Mouse (Mus musculus) brain, embryonic 14.5 days (tissue): ENCODE measurements around the gene Ceacam2. TPM values are rescaled to one million over a fixed set of nuclear protein-coding genes. Genes with fewer than 3 reads are reported as not detected.
"Not testable (repeated sequence)": the region's sequence is repeated elsewhere in the genome, so short reads cannot be mapped to it uniquely, and the experiment has no call there.

Experiments
- DNase-seq: peaks from one replicate; pipeline ENCODE4 v3.0.0-alpha.2; 2011; ENCODE audit warnings: low read depth
- CTCF ChIP-seq: fragments of 200-500 bp; IDR thresholded peaks from 2 replicates; pipeline ENCODE4 v1.5.1; 2012; ENCODE audit warnings: inconsistent platforms, mild to moderate bottlenecking, moderate library complexity, borderline replicate concordance; ENCODE audit not compliant: insufficient read depth, insufficient read length; ENCODE audit errors: extremely low read depth
- POLR2A ChIP-seq: fragments of 200-500 bp; IDR thresholded peaks from 2 replicates; pipeline ENCODE4 v1.6.1; 2012; ENCODE audit warnings: mild to moderate bottlenecking, inconsistent platforms, borderline replicate concordance; ENCODE audit not compliant: poor library complexity, insufficient read depth, insufficient read length, severe bottlenecking; ENCODE audit errors: extremely low read depth
- polyA plus RNA-seq: library from polyadenylated mRNA; depleted of rRNA; stranded (reverse); fragments of >200 nt; gene quantifications from 2 replicates; pipeline ENCODE4 v1.2.3, GENCODE M21; 2012; rRNA removed

The Ceacam2 gene
- polyA plus RNA-seq, 1 experiment: not detected

DNA sequence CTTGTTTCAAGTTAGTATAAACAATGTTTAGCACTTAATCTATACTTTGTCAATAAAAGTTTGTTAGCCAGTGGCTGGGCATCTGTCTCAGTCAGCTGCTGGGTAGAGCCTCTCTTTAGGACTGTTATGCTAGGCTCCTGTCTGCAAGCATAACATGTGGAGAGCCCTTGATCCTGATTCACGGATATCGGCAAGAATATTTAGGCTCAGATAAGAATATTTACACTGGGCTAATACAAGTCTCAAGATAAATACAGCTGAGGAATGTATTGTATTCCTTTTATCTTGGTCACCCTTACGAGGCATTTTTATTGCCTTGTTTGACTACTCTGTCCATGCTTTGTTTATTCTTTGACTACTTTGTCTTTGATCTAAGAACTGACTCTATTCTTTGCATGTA lies 29.7 kb downstream of the Ceacam2 start:
- DNase-seq: no peak
- TF ChIP-seq POLR2A (no peak), CTCF (no peak)

DNA sequence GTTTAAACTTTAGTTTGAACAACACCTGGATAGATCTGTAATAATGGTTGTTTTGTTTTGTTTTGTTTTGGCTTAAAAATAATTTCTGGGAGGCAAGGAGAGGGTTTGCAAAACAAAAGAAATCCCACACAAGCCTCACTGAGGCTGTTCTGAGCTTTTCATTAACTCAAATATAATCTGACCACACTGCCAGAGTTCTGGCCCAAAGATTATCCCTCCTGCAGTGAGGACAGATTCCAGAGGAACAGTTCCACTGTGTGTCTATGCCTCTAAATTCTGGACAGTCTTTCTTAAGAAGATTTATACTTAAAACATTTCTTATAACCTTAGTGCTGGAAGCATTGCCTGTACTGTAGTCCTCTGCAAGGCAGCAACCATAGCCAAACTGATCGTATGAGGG lies 45.0 kb downstream of the Ceacam2 start:
- DNase-seq: no peak
- no peak for TF ChIP-seq POLR2A
- TF ChIP-seq CTCF: no peak

DNA sequence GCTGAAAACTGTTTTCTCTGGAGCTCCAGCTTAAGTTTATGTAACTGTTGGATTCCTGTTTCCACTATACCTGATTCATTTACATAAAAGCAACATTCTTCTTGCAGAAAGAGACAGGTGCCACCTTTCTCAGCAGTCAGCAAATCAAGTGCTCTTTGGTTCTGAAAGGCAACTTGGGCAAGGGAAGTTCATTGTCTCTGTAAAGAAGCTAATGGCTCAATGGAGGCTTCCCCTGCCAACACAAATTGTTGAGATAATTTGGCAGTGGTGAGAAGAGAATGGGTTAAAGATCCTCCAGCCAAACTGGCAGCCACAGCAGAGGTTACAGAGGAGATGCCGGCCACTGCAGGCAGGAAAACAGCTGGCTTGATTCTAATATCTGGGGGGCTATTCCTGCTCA lies 49.0 kb downstream of the Ceacam2 start:
- not testable (repeated sequence) for DNase-seq

DNA sequence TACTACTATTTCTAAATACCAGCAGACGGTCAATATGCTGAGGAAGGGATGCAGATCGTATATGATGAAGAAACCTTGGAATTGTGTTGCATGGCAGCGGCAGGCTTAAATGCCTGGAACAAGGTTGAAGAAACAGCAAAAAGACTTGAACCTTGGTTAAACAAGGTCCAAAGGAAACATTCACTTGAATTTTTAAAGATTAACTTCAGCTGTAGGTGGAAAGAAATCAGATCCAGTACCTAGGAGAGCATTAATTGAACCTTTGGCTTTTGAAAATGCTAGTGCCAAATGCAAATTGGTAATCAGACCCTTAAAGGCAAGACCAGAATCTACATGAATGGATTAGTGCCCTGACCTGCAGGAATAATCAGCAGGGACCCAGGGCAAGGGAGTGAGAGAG lies 50.3 kb downstream of the Ceacam2 start:
- DNase-seq: not testable (repeated sequence)

DNA sequence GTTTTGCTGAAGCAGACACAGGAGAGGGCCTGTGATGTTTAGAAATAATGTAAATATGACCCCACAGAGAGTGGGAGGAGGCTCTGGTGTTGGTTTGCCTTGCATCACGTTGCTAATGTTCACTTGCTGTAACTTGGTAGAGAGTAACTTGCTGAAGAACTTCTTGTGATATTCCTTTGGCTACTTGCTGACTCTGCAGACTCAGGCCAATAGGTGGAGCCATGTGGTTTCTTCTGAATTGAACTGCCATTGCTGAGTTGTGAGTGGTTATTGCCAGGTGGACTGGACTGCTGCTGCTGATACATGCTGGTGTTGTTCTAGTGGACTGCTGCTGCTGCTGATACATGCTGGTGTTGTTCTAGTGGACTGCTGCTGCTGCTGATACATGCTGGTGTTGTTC lies 53.5 kb downstream of the Ceacam2 start:
- TF ChIP-seq POLR2A: no peak
- peak; percentile 37; the same call in 1 of the 2 replicates for TF ChIP-seq CTCF
- DNase-seq: peak; percentile 55

DNA sequence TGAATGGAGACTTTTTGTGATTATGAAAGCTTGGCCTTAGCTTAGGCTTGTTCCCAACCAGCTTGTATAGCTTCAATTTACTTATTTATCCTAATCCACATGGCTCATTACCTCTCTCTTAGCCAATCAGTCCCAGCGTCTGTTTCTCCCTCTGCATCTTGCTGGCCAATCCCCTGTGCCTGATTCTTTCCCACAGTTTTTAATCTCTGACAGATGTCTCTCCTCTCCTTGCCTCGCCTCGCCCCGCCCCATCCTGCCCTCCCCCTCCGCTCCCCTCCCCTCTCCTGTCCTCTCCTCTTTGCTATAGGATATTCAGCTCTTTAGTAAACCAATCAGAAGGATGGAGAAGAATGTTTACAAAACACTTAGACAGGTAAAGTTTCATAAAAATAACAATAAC lies 54.6 kb downstream of the Ceacam2 start:
- no peak for TF ChIP-seq CTCF
- TF ChIP-seq POLR2A: no peak
- no peak for DNase-seq

DNA sequence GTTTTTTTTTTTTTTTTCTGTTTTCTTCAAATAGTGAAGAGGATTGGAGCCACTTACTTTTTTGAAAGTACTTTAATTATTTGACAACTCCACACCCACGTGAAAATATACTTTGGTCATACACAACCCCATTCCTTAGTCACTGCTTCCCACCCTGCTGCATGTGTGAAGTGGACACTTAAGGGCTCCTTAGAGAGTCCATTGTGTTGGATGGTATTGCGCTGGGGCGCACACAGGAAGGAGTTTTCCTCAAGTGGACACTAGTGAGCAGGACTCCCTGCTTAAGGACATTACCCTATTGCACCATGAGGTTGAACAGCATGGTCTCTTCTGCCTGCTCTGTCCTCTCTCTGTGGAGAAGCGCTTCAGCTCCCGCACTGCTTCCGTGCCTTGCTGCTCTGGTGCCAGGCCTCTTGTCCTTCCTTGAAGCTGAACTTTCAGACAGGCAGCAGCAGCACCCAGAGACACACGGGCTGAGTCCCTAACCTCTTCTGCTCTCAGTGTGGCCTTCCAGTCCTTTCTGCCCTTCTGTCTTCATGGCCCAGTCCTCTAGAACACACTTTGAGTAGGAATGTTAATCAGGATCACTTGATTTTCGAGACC lies 56.4 kb downstream of the Ceacam2 start:
- TF ChIP-seq POLR2A (no peak), CTCF (no peak)
- DNase-seq: no peak

DNA sequence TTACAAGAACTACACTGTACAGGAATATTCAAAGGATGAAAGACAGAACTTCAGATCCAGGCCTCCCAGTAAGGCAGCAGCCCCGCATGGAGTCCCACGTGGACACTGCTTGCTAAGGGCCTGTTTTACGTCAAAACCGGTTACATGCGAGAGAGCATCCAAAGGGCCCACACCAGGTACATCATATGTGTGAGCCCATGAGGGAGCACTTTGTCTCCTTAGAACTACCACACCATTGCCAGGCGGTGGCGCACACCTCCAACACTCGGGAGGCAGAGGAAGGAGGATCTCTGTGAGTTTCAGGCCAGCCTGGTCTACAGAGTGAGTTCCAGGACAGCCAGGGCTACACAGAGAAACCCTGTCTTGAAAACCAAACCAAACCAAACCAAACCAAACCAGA lies 58.9 kb downstream of the Ceacam2 start:
- TF ChIP-seq CTCF: peak; percentile 23; the same call in 1 of the 2 replicates
- not testable (repeated sequence) for DNase-seq

DNA sequence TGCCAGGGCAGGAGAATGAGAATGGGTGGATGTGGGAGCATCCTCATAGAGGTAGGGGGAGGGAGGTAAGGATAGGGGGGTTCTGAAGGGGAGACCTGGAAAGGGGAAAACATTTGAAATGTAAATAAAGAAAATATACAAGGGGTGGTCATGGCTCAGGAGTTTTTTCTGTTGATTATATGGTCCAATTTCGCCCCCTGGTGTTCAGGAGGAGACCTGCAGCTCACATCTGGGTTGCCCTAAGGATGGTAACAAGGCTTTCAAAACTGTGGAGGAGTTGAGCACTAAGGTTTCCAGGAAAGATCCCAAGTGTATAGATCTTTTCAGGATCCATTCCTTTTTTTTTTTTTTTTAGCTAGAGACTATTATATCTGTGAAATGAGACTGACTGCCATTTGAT lies 60.2 kb downstream of the Ceacam2 start:
- peak; percentile 61; the same call in 1 of the 2 replicates for TF ChIP-seq CTCF
- no peak for TF ChIP-seq POLR2A
- DNase-seq: peak; percentile 28

DNA sequence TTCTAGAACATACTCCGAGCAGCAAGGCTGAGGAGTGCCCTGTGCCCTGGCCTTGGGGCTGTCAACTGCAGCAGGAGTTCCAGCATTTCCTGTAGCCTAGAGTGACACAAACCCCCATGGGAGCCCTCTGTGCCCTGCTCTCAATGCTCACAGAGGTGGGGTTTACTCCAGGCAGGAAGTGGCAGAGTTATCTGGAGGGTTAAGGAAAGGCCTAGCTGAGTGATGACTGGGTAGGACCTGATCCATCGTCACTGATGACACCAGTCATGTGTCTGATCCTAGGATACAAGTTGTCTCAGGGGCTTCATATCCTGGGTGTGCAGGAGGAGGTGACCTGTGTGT lies 61.9 kb downstream of the Ceacam2 start:
- DNase-seq: not testable (repeated sequence)

DNA sequence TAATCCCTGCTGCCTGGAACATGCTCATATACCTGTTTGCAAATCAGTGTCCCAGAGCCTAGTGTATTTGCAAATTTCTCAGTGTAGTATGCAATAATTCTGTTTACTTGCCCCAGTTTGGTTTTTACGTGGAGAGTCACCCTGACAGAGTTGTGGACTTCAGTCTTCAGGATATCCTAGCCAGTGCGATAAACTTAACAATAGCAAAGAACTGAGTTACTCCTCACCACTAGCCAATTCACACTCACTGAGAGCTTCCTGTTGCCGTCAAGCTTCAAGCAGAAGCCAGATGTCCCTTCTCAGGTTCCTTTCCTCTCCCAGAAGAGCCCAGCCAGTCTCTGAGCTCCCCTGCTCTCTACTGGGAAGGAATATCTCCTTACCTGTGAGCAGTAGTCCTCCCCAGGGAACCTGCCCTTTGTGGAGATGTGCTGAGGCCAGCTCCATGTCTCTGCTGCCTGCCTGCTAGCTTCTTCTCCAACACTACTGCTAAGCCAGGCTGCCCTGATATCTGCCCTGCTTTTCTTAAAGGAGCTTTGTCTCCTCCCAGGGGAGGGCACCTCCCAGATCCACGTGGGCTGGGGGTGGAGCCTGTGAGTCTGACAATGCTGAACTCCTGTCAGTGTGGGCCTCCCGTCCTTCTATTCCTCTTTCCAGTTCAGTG lies 62.4 kb downstream of the Ceacam2 start, which contains the start of gene Ceacam1:
Gene Ceacam1, minus strand, starts transcription at position 513 of the 661 bp plus-strand sequence.
- DNase-seq: not testable (repeated sequence)

DNA sequence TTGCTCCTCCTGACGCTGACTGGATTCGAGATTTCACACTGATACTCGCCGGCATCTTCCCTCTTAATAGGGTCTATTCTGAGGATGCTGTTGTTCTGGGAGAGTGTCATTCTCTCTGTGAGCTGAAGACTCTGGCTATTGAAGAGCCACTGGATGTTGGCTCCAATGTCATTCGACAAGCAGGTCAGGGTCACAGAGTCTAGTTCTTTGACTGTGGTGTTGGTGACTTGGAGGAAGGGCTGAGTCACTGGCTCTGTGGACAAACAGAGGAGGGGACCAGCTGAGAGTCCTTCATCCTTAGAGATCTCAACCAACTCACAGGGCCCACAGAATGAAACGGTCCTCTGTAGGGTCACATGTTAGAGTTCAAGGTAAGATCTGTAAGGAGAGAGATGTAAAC lies 67.8 kb downstream of the Ceacam2 start:
- not testable (repeated sequence) for DNase-seq

Other genes starting within 250 kb of the Ceacam2 start
- 640 and 871 TPM in 2 replicates for gene Pafah1b3, start 241.9 kb downstream of the Ceacam2 start, polyA plus RNA-seq
- gene Prr19, start 238.4 kb downstream of the Ceacam2 start, polyA plus RNA-seq: 2.8 and 2.9 TPM in 2 replicates
- 163 and 167 TPM in 2 replicates for gene Tmem145, start 233.8 kb downstream of the Ceacam2 start, polyA plus RNA-seq
- 53.0 and 60.7 TPM in 2 replicates for gene Megf8, start 222.7 kb downstream of the Ceacam2 start, polyA plus RNA-seq
- 1.2 TPM in 1 of 2 replicates, not detected in the other for gene Cnfn, start 170.1 kb downstream of the Ceacam2 start, polyA plus RNA-seq
- 12.0 and 13.0 TPM in 2 replicates for gene Lipe, start 141.1 kb downstream of the Ceacam2 start, polyA plus RNA-seq
- gene Cxcl17, start 127.0 kb downstream of the Ceacam2 start, polyA plus RNA-seq: not detected in 2 replicates
- gene Ceacam1, start 62.3 kb downstream of the Ceacam2 start, polyA plus RNA-seq: 0.87 and 1.1 TPM in 2 replicates
- 0.10 and 0.12 TPM in 2 replicates for gene Erich4, start 76.0 kb upstream of the Ceacam2 start, polyA plus RNA-seq
- gene Dmac2, start 79.6 kb upstream of the Ceacam2 start, polyA plus RNA-seq: 41.9 and 46.1 TPM in 2 replicates
- 0.78 and 0.87 TPM in 2 replicates for gene B3gnt8, start 86.8 kb upstream of the Ceacam2 start, polyA plus RNA-seq
- gene Bckdha, start 119.1 kb upstream of the Ceacam2 start, polyA plus RNA-seq: 58.6 and 87.9 TPM in 2 replicates
- gene Exosc5, start 119.3 kb upstream of the Ceacam2 start, polyA plus RNA-seq: 35.8 and 58.1 TPM in 2 replicates
- 14.2 and 16.5 TPM in 2 replicates for gene Tmem91, start 135.3 kb upstream of the Ceacam2 start, polyA plus RNA-seq
- gene B9d2, start 140.9 kb upstream of the Ceacam2 start, polyA plus RNA-seq: 51.5 and 73.3 TPM in 2 replicates
- 3.2 and 7.9 TPM in 2 replicates for gene Tgfb1, start 147.1 kb upstream of the Ceacam2 start, polyA plus RNA-seq
- 80.5 and 84.4 TPM in 2 replicates for gene Ccdc97, start 179.2 kb upstream of the Ceacam2 start, polyA plus RNA-seq
- 34.7 and 70.2 TPM in 2 replicates for gene Hnrnpul1, start 214.9 kb upstream of the Ceacam2 start, polyA plus RNA-seq
- 14.3 and 18.8 TPM in 2 replicates for gene Axl, start 248.8 kb upstream of the Ceacam2 start, polyA plus RNA-seq